Mouse (Mus musculus) stomach, postnatal 0 days (tissue): ENCODE data around the gene Sap30bp.

Experiments used
- CTCF ChIP-seq: IDR thresholded peaks from 2 replicates; pipeline ENCODE4 v1.5.1; 2016; ENCODE audit warnings: antibody characterized with exemption, low read depth, mild to moderate bottlenecking, moderate library complexity
- EP300 ChIP-seq: optimal IDR thresholded peaks from 2 replicates; pipeline ENCODE3; 2016; ENCODE audit warnings: antibody characterized with exemption

- TF ChIP-seq CTCF (no peak), EP300 (no peak)
Measured at GRCm38 (mm10) chr11:116009661-116010060, 76.6 kb downstream of the Sap30bp start.
